Mouse (Mus musculus) heart, postnatal 0 days (tissue): ENCODE data around the gene Lcn9. TPM values are rescaled to one million over a fixed set of nuclear protein-coding genes. Genes with fewer than 3 reads are reported as not detected.
A peak's percentile ranks its signal among the peaks of the same experiment; 100 is the strongest.

ENCODE experiments used
- ATAC-seq: fragments of 200-750 bp; cut with Nextera tagmentation; 2 replicates; pipeline ENCODE4 v1.8.0; 2017; ENCODE audit warnings: low read depth, moderate number of reproducible peaks, moderate library complexity; ENCODE audit not compliant: insufficient read depth
- DNase-seq: peaks from one replicate; pipeline ENCODE4 v3.0.0-alpha.2; 2016; ENCODE audit warnings: low spot score
- H3K27ac ChIP-seq: fragments of 300-500 bp; sonication (generic); 2 replicates; pipeline ENCODE4 v1.5.1; 2014; ENCODE audit warnings: low read depth, mild to moderate bottlenecking
- H3K27me3 ChIP-seq: fragments of 300-500 bp; sonication (generic); 2 replicates; pipeline ENCODE4 v1.6.1; 2014; ENCODE audit warnings: low read length, mixed read lengths; ENCODE audit not compliant: control insufficient read depth, insufficient read depth
- H3K36me3 ChIP-seq: fragments of 300-500 bp; sonication (generic); replicated peaks from 2 replicates; pipeline ENCODE4 v1.6.1; 2014; ENCODE audit warnings: low read length, mixed read lengths; ENCODE audit not compliant: control insufficient read depth, insufficient read depth
- H3K4me1 ChIP-seq: fragments of 300-500 bp; sonication (generic); 2 replicates; pipeline ENCODE4 v1.6.1; 2014; ENCODE audit warnings: antibody characterized with exemption; ENCODE audit not compliant: control insufficient read depth, insufficient read depth
- H3K4me2 ChIP-seq: fragments of 300-500 bp; sonication (generic); 2 replicates; pipeline ENCODE4 v1.6.1; 2014; ENCODE audit warnings: low read depth, mild to moderate bottlenecking, low read length, moderate library complexity
- H3K4me3 ChIP-seq: fragments of 300-500 bp; sonication (generic); 2 replicates; pipeline ENCODE4 v1.5.1; 2014; ENCODE audit warnings: low read depth, low read length
- H3K9ac ChIP-seq: fragments of 300-500 bp; sonication (generic); replicated peaks from 2 replicates; pipeline ENCODE4 v1.6.1; 2014; ENCODE audit warnings: low read depth, low read length, mixed read lengths
- H3K9me3 ChIP-seq: fragments of 300-500 bp; sonication (generic); replicated peaks from 2 replicates; pipeline ENCODE4 v1.6.1; 2016; ENCODE audit warnings: low read length; ENCODE audit not compliant: control insufficient read depth
- CTCF ChIP-seq: IDR thresholded peaks from 2 replicates; pipeline ENCODE4 v1.5.1; 2016; ENCODE audit warnings: antibody characterized with exemption, control low read depth, low read depth
- EP300 ChIP-seq: IDR thresholded peaks from 2 replicates; pipeline ENCODE4 v1.6.1; 2016; ENCODE audit warnings: antibody characterized with exemption, low read depth
- WGBS: fragments of 180-500 bp; shearing (Covaris S2); extraction: QIAGEN DNeasy Blood & Tissue Kit; methylation state at CpG from one replicate; pipeline ENCODE4 v1.1.7; 2014; 5-methylcytosine and 5-hydroxymethylcytosine counted together
- polyA plus RNA-seq: library from polyadenylated mRNA; unstranded; fragments of >200 nt; fragmentation: Nextera tagmentation; extraction: Ambion mirVana; gene quantifications from 2 replicates; pipeline ENCODE4 v1.2.1, GENCODE M21; 2015
- total RNA-seq: library from RNA; depleted of rRNA; stranded (reverse); fragments of >200 nt; gene quantifications from 2 replicates; pipeline ENCODE4 v1.2.3, GENCODE M21; 2014; ENCODE audit warnings: low replicate concordance

Lcn9 gene
- total and polyA plus RNA-seq, 2 experiments from 2014 or later: not detected

- Histone ChIP-seq H3K36me3 (no peaks in the 10 kb centered on the region), H3K9ac (no peak overlapping the region), H3K4me2 (no peak overlapping the region), H3K4me3 (no peak overlapping the region), H3K4me1 (no peaks in the 10 kb centered on the region), H3K9me3 (no peaks in the 10 kb centered on the region), H3K27ac (no peak overlapping the region), H3K27me3 (no peaks in the 10 kb centered on the region)
- ATAC-seq: no peak
- no peak for DNase-seq
- 12% methylated on average over 4 of the region's 4 CpGs for WGBS
- TF ChIP-seq EP300: no peak
- peak; percentile 56 for TF ChIP-seq CTCF
Measured at GRCm38 (mm10) chr2:25850330-25850729, 27.4 kb downstream of the Lcn9 start.

- Histone ChIP-seq H3K27me3 (no peaks in the 10 kb centered on the region), H3K9me3 (no peaks in the 10 kb centered on the region), H3K36me3 (no peaks in the 10 kb centered on the region), H3K4me3 (no peak overlapping the region), H3K9ac (no peak overlapping the region), H3K4me1 (no peaks in the 10 kb centered on the region), H3K4me2 (no peak overlapping the region), H3K27ac (no peak overlapping the region)
- TF ChIP-seq CTCF: no peak
- TF ChIP-seq EP300: no peak
- ATAC-seq (peak; percentile 47; the same call in 1 of the 2 replicates), DNase-seq (no peak)
- WGBS: 12% methylated on average over 3 of the region's 3 CpGs
Measured at GRCm38 (mm10) chr2:25852626-25853025, 29.7 kb downstream of the Lcn9 start.

- WGBS: 66% methylated on average over 5 of the region's 5 CpGs
- no peaks in the 10 kb centered on the region for H3K27me3 ChIP-seq
- ATAC-seq: no peak
Measured at GRCm38 (mm10) chr2:25853998-25854397, 31.0 kb downstream of the Lcn9 start.

GRCm38 (mm10) chr2:25859891-25860290 is 36.9 kb downstream of the Lcn9 start:
- TF ChIP-seq CTCF (no peak), EP300 (no peak)
- peaks cover 4% of the 10 kb centered on the region for H3K4me1 ChIP-seq
- peaks cover 31% of the 10 kb centered on the region for H3K27me3 ChIP-seq
- ATAC-seq (no peak), DNase-seq (no peak)
- no peaks in the 10 kb centered on the region for H3K36me3 ChIP-seq
- H3K9me3 ChIP-seq: no peaks in the 10 kb centered on the region
- WGBS: 69% methylated on average over 3 of the region's 3 CpGs
- no peak overlapping the region for H3K4me3 ChIP-seq
- H3K9ac ChIP-seq: no peak overlapping the region
- H3K27ac ChIP-seq: no peak overlapping the region
- H3K4me2 ChIP-seq: no peak overlapping the region

More at GRCm38 (mm10) chr2:25853998-25854397, 31.0 kb downstream of the Lcn9 start:
- no peak for TF ChIP-seq EP300
- TF ChIP-seq CTCF: no peak
- H3K36me3 ChIP-seq: no peaks in the 10 kb centered on the region
- H3K4me3 ChIP-seq: no peak overlapping the region
- no peak overlapping the region for H3K27ac ChIP-seq
- no peak overlapping the region for H3K9ac ChIP-seq
- H3K4me1 ChIP-seq: no peaks in the 10 kb centered on the region
- H3K9me3 ChIP-seq: no peaks in the 10 kb centered on the region
- no peak overlapping the region for H3K4me2 ChIP-seq
- DNase-seq: no peak

GRCm38 (mm10) chr2:25862038-25862437 is 39.1 kb downstream of the Lcn9 start:
- TF ChIP-seq EP300: no peak
- no peak for TF ChIP-seq CTCF
- no peak for ATAC-seq
- H3K36me3 ChIP-seq: no peaks in the 10 kb centered on the region
- no peaks in the 10 kb centered on the region for H3K9me3 ChIP-seq
- WGBS: 65% methylated on average over 2 of the region's 2 CpGs
- peaks cover 39% of the 10 kb centered on the region for H3K27me3 ChIP-seq
- H3K4me1 ChIP-seq: peaks cover 4% of the 10 kb centered on the region
- no peak overlapping the region for H3K27ac ChIP-seq
- no peak overlapping the region for H3K4me2 ChIP-seq
- no peak overlapping the region for H3K4me3 ChIP-seq
- H3K9ac ChIP-seq: no peak overlapping the region
- DNase-seq: no peak

- Histone ChIP-seq H3K27me3 (peaks cover 39% of the 10 kb centered on the region), H3K4me1 (peaks cover 4% of the 10 kb centered on the region), H3K27ac (no peak overlapping the region), H3K36me3 (no peaks in the 10 kb centered on the region), H3K9ac (no peak overlapping the region), H3K9me3 (no peaks in the 10 kb centered on the region), H3K4me2 (no peak overlapping the region), H3K4me3 (no peak overlapping the region)
- no peak for ATAC-seq
- no peak for DNase-seq
- TF ChIP-seq EP300: no peak
- no peak for TF ChIP-seq CTCF
- 57% methylated on average over 5 of the region's 5 CpGs for WGBS
Measured at GRCm38 (mm10) chr2:25862696-25863270, 39.8 kb downstream of the Lcn9 start.
